In genomic region chr3:36790245-36790644, GRCm38 (mm10) we compare ENCODE assay signal across 23 mouse cellular contexts.
DNase-seq lines count a peak whose midpoint lies in the region; ATAC-seq and TF ChIP-seq lines count a peak whose summit lies in the region.
"Had no signal": no experiment of that assay in that cellular context is flagged by ENCODE, and none has a peak within 500 bp of the region (broad histone marks: within the 10 kb centered on the region; RNA-seq: fewer than 3 reads in every experiment).

No protein-coding gene starts in this region.

- peak; percentile 64; the same call in 1 of the 2 replicates for ATAC-seq in kidney, embryonic 14.5 days (ENCODE audit: low FRiP score, low TSS enrichment)
- ATAC-seq in lung, postnatal 0 days: peak; percentile 47; the same call in 1 of the 2 replicates
- peak; percentile 66; the same call in 1 of the 2 replicates for ATAC-seq in liver, embryonic 14.5 days (ENCODE audit: insufficient read depth)
- ATAC-seq in erythroblast, adult 5-6 weeks (replicated peaks; ENCODE audit: low FRiP score, poor library complexity, severe bottlenecking): no peak
- no peak for ATAC-seq in intestine, embryonic 15.5 days
- ATAC-seq: CD4-positive, CD25-positive, alpha-beta regulatory T cell, adult 4 months; forebrain, embryonic 16.5 days had no signal

- no peaks in the 10 kb centered on the region for H3K9me3 ChIP-seq in kidney, embryonic 14.5 days (ENCODE audit: control insufficient read depth, low read length)
- no peaks in the 10 kb centered on the region for H3K9me3 ChIP-seq in lung, postnatal 0 days (ENCODE audit: low read length)
- no peaks in the 10 kb centered on the region for H3K9me3 ChIP-seq in liver, embryonic 14.5 days (ENCODE audit: control insufficient read depth, low read length)
- no peaks in the 10 kb centered on the region for H3K9me3 ChIP-seq in intestine, embryonic 15.5 days
- H3K9me3 ChIP-seq: embryonic facial prominence, embryonic 12.5 days; forebrain, embryonic 12.5 days; G1E; heart, embryonic 15.5 days; hindbrain, embryonic 13.5 days had no signal

- no peaks in the 10 kb centered on the region for H3K27me3 ChIP-seq in kidney, embryonic 14.5 days (ENCODE audit: control insufficient read depth, insufficient read depth, low read length)
- no peaks in the 10 kb centered on the region for H3K27me3 ChIP-seq in lung, postnatal 0 days (replicated peaks; ENCODE audit: insufficient read depth, low read length)
- H3K27me3 ChIP-seq in liver, embryonic 14.5 days (ENCODE audit: control insufficient read depth, insufficient read depth, low read length): no peaks in the 10 kb centered on the region
- no peaks in the 10 kb centered on the region for H3K27me3 ChIP-seq in intestine, embryonic 15.5 days (replicated peaks)
- H3K27me3 ChIP-seq: embryonic facial prominence, embryonic 12.5 days; forebrain, embryonic 12.5 days; heart, embryonic 15.5 days; hindbrain, embryonic 13.5 days had no signal

- no peak for TF ChIP-seq CTCF in lung, postnatal 0 days (IDR thresholded peaks at IDR 0.05)
- no peak for TF ChIP-seq CTCF in liver, embryonic 14.5 days (IDR thresholded peaks at IDR 0.05; ENCODE audit: low read depth)

- no peak overlapping the region for H3K4me3 ChIP-seq in kidney, embryonic 14.5 days (ENCODE audit: low read length)
- no peak overlapping the region for H3K4me3 ChIP-seq in lung, postnatal 0 days (ENCODE audit: low read depth, low read length)
- no peak overlapping the region for H3K4me3 ChIP-seq in liver, embryonic 14.5 days (ENCODE audit: insufficient read depth in 1 of 2, low read depth in 2 of 2, low read length in 2 of 2)
- H3K4me3 ChIP-seq in intestine, embryonic 15.5 days (replicated peaks): no peak overlapping the region
- H3K4me3 ChIP-seq: embryonic facial prominence, embryonic 12.5 days; forebrain, embryonic 12.5 days; heart, adult 2 months; heart, embryonic 15.5 days; hindbrain, embryonic 13.5 days had no signal

- no peak overlapping the region for H3K27ac ChIP-seq in kidney, embryonic 14.5 days (ENCODE audit: low read depth, low read length)
- no peak overlapping the region for H3K27ac ChIP-seq in lung, postnatal 0 days (ENCODE audit: low read length)
- H3K27ac ChIP-seq in liver, embryonic 14.5 days: no peak overlapping the region
- H3K27ac ChIP-seq in intestine, embryonic 15.5 days: no peak overlapping the region
- H3K27ac ChIP-seq: embryonic facial prominence, embryonic 12.5 days; forebrain, embryonic 12.5 days; heart, adult 2 months; heart, embryonic 15.5 days; hindbrain, embryonic 13.5 days had no signal

- no peak overlapping the region for H3K9ac ChIP-seq in kidney, embryonic 14.5 days (ENCODE audit: low read depth, low read length)
- H3K9ac ChIP-seq in lung, postnatal 0 days (replicated peaks; ENCODE audit: low read depth): no peak overlapping the region
- H3K9ac ChIP-seq in liver, embryonic 14.5 days (replicated peaks): no peak overlapping the region
- H3K9ac ChIP-seq in intestine, embryonic 15.5 days: no peak overlapping the region
- H3K9ac ChIP-seq: embryonic facial prominence, embryonic 12.5 days; forebrain, embryonic 12.5 days; heart, embryonic 15.5 days; hindbrain, embryonic 13.5 days had no signal

- no peak overlapping the region for H3K4me2 ChIP-seq in kidney, embryonic 14.5 days (replicated peaks; ENCODE audit: low read depth, low read length)
- H3K4me2 ChIP-seq in lung, postnatal 0 days (replicated peaks; ENCODE audit: low read depth, low read length): no peak overlapping the region
- no peak overlapping the region for H3K4me2 ChIP-seq in liver, embryonic 14.5 days (ENCODE audit: low read depth)
- H3K4me2 ChIP-seq in intestine, embryonic 15.5 days (replicated peaks): no peak overlapping the region
- H3K4me2 ChIP-seq: embryonic facial prominence, embryonic 12.5 days; forebrain, embryonic 12.5 days; heart, embryonic 11.5 days; heart, embryonic 15.5 days; hindbrain, embryonic 13.5 days had no signal

- TF ChIP-seq EP300 in lung, postnatal 0 days (IDR thresholded peaks at IDR 0.05): peak; percentile 34; the same call in 1 of the 2 replicates
- TF ChIP-seq EP300 in liver, embryonic 14.5 days (IDR thresholded peaks at IDR 0.05; ENCODE audit: low read depth): no peak

- WGBS in kidney, embryonic 14.5 days: 53% methylated on average over 4 of the region's 4 CpGs
- 52% methylated on average over 4 of the region's 4 CpGs for WGBS in lung, postnatal 0 days
- WGBS in liver, embryonic 14.5 days (ENCODE audit: insufficient replicate concordance): 23% methylated on average over 4 of the region's 4 CpGs
- 60% methylated on average over 4 of the region's 4 CpGs for WGBS in intestine, embryonic 15.5 days

- H3K4me1 ChIP-seq in kidney, embryonic 14.5 days (ENCODE audit: control insufficient read depth, insufficient read depth, low read length): no peaks in the 10 kb centered on the region
- no peaks in the 10 kb centered on the region for H3K4me1 ChIP-seq in lung, postnatal 0 days (ENCODE audit: insufficient read depth, low read depth, low read length)
- peaks cover 0 to 3% of the 10 kb centered on the region in 2 experiments; a peak in 2 of 4 replicates for H3K4me1 ChIP-seq in liver, embryonic 14.5 days (replicated peaks; ENCODE audit: control insufficient read depth in 2 of 2, insufficient read depth in 2 of 2, low read length in 1 of 2)
- no peaks in the 10 kb centered on the region for H3K4me1 ChIP-seq in intestine, embryonic 15.5 days (replicated peaks)
- H3K4me1 ChIP-seq: embryonic facial prominence, embryonic 12.5 days; forebrain, embryonic 12.5 days; heart, embryonic 15.5 days; hindbrain, embryonic 13.5 days had no signal

- no peak for DNase-seq in kidney, adult 18-20 months
- peak; percentile 23 for DNase-seq in lung, postnatal 0 days (ENCODE audit: low spot score)
- DNase-seq in lung, postnatal 25 days (ENCODE audit: low spot score): no peak
- no peak for DNase-seq in liver, embryonic 14.5 days (ENCODE audit: low read depth in 3 of 3, low spot score in 3 of 3)
- DNase-seq: adrenal gland, postnatal 14 days; B cell, adult 2 months; cerebellum, adult 11-12 months; cerebellum, adult 9-10 months; cerebellum, postnatal 25 days; gastrocnemius, postnatal 14 days; heart, adult 2 months; heart, postnatal 14 days had no signal

- no peaks in the 10 kb centered on the region for H3K36me3 ChIP-seq in kidney, embryonic 14.5 days (ENCODE audit: control insufficient read depth, insufficient read depth, low read length)
- H3K36me3 ChIP-seq in lung, postnatal 0 days (ENCODE audit: insufficient read depth, low read length): no peaks in the 10 kb centered on the region
- no peaks in the 10 kb centered on the region for H3K36me3 ChIP-seq in liver, embryonic 14.5 days (replicated peaks; ENCODE audit: control insufficient read depth, insufficient read depth, low read depth)
- no peaks in the 10 kb centered on the region for H3K36me3 ChIP-seq in intestine, embryonic 15.5 days
- H3K36me3 ChIP-seq: embryonic facial prominence, embryonic 12.5 days; forebrain, embryonic 12.5 days; G1E; heart, embryonic 15.5 days; hindbrain, embryonic 13.5 days had no signal

Comparison
In these comparisons a context has a peak if more than half of its experiments do, and no peak if none do; other contexts are left out.
1. ATAC-seq: peak in kidney, embryonic 14.5 days (single experiment), lung, postnatal 0 days (single experiment) and liver, embryonic 14.5 days (single experiment); none in erythroblast, adult 5-6 weeks (single experiment) and intestine, embryonic 15.5 days (single experiment).